In genomic region chr11:88582021-88582707, GRCm38 (mm10) we compare ENCODE assay signal across 8 mouse cellular contexts.
DNase-seq lines count a peak whose midpoint lies in the region; ATAC-seq and TF ChIP-seq lines count a peak whose summit lies in the region.

No protein-coding gene starts in this region.

- no peaks in the 10 kb centered on the region for H3K36me3 ChIP-seq in heart, postnatal 0 days (replicated peaks; ENCODE audit: control insufficient read depth, insufficient read depth, low read length)
- no peaks in the 10 kb centered on the region for H3K36me3 ChIP-seq in liver, postnatal 0 days (replicated peaks; ENCODE audit: insufficient read depth, low read length)

- H3K27me3 ChIP-seq in heart, postnatal 0 days (ENCODE audit: control insufficient read depth, insufficient read depth, low read length), result no peaks in the 10 kb centered on the region
- H3K27me3 ChIP-seq in liver, postnatal 0 days (ENCODE audit: insufficient read depth, low read length), result no peaks in the 10 kb centered on the region

- no peak overlapping the region for H3K4me3 ChIP-seq in heart, postnatal 0 days (ENCODE audit: low read depth, low read length)
- no peak overlapping the region for H3K4me3 ChIP-seq in liver, postnatal 0 days (ENCODE audit: low read depth, low read length)

- WGBS in heart, postnatal 0 days, result 39% methylated on average over 13 of the region's 13 CpGs
- 44% methylated on average over 13 of the region's 13 CpGs for WGBS in liver, postnatal 0 days (ENCODE audit: insufficient replicate concordance)

- ATAC-seq in heart, postnatal 0 days (ENCODE audit: insufficient read depth, low read depth), result no peak
- ATAC-seq in liver, postnatal 0 days, result no peak

- H3K27ac ChIP-seq in heart, postnatal 0 days (ENCODE audit: low read depth), result peak overlapping the region; percentile 82
- peak overlapping the region; percentile 17; the same call in 1 of the 2 replicates for H3K27ac ChIP-seq in liver, postnatal 0 days (ENCODE audit: low read depth)

- no peak for TF ChIP-seq EP300 in heart, postnatal 0 days (IDR thresholded peaks at IDR 0.05; ENCODE audit: low read depth)
- TF ChIP-seq EP300 in liver, postnatal 0 days (IDR thresholded peaks at IDR 0.05; ENCODE audit: low read depth), result no peak

- peak overlapping the region; percentile 12; the same call in 1 of the 2 replicates for H3K9ac ChIP-seq in heart, postnatal 0 days (replicated peaks; ENCODE audit: low read depth, low read length)
- no peak overlapping the region for H3K9ac ChIP-seq in liver, postnatal 0 days (replicated peaks)

- peak overlapping the region; percentile 32 for H3K4me2 ChIP-seq in heart, postnatal 0 days (ENCODE audit: low read depth, low read length)
- H3K4me2 ChIP-seq in liver, postnatal 0 days (ENCODE audit: low read depth, low read length), result peak overlapping the region; percentile 20; the same call in 1 of the 2 replicates

- peak; percentile 94 for DNase-seq in heart, adult 11 months
- DNase-seq in heart, postnatal 10 days, result no peak
- peak; percentile 40 for DNase-seq in Muller cell, postnatal 12 days (ENCODE audit: inconsistent ontology term)
- no peak for DNase-seq in heart, postnatal 0 days (ENCODE audit: low spot score)
- DNase-seq in liver, postnatal 0 days, result no peak
- DNase-seq in spleen, postnatal 36 days (ENCODE audit: low spot score in 2 of 2), result no peak
- no peak for DNase-seq in cerebellum, postnatal 14 days
- DNase-seq in cerebellum, adult 8-10 months, result no peak

- no peaks in the 10 kb centered on the region for H3K9me3 ChIP-seq in heart, postnatal 0 days (replicated peaks; ENCODE audit: control insufficient read depth, low read length)
- no peaks in the 10 kb centered on the region for H3K9me3 ChIP-seq in liver, postnatal 0 days (ENCODE audit: low read length)

- H3K4me1 ChIP-seq in heart, postnatal 0 days (ENCODE audit: control insufficient read depth, insufficient read depth), result peaks cover 70% of the 10 kb centered on the region
- H3K4me1 ChIP-seq in liver, postnatal 0 days (ENCODE audit: insufficient read depth), result peaks cover 27% of the 10 kb centered on the region

- intact Hi-C loops in heart, postnatal 10 days (cut with DNase I), result loop anchor here (2.0 kb wide), 1 partner anchor 17 kb away; no protein-coding TSS in a partner anchor

- no peak for TF ChIP-seq CTCF in heart, postnatal 0 days (IDR thresholded peaks at IDR 0.05; ENCODE audit: low read depth)
- TF ChIP-seq CTCF in liver, postnatal 0 days (IDR thresholded peaks at IDR 0.05; ENCODE audit: low read depth), result no peak

Comparison
In these comparisons a context has a peak if more than half of its experiments do, and no peak if none do; other contexts are left out.
1. DNase-seq: peak in heart, adult 11 months (single experiment) and Muller cell, postnatal 12 days (single experiment); none in heart, postnatal 10 days (0 of 2), heart, postnatal 0 days (single experiment), liver, postnatal 0 days (single experiment), spleen, postnatal 36 days (0 of 2), cerebellum, postnatal 14 days (0 of 2) and cerebellum, adult 8-10 months (single experiment).